Mouse (Mus musculus) kidney, embryonic 15.5 days (tissue): ENCODE results near the gene Capza1. TPM values are rescaled to one million over a fixed set of nuclear protein-coding genes. Genes with fewer than 3 reads are reported as not detected.

Experiments used
- ATAC-seq: fragments of 200-750 bp; cut with Nextera tagmentation; replicated peaks from 2 replicates; pipeline ENCODE4 v1.8.0; 2017; ENCODE audit warnings: moderate TSS enrichment; ENCODE audit not compliant: low FRiP score
- H3K27ac ChIP-seq: fragments of 300-500 bp; sonication (generic); 2 replicates; pipeline ENCODE4 v1.5.1; 2015; ENCODE audit warnings: mild to moderate bottlenecking, inconsistent platforms
- H3K27me3 ChIP-seq: fragments of 300-500 bp; sonication (generic); 2 replicates; pipeline ENCODE4 v1.6.1; 2015; ENCODE audit warnings: inconsistent platforms
- H3K36me3 ChIP-seq: fragments of 300-500 bp; sonication (generic); 2 replicates; pipeline ENCODE4 v1.6.1; 2015; ENCODE audit warnings: inconsistent platforms
- H3K4me1 ChIP-seq: fragments of 300-500 bp; sonication (generic); 2 replicates; pipeline ENCODE4 v1.6.1; 2015; ENCODE audit warnings: inconsistent platforms
- H3K4me2 ChIP-seq: fragments of 300-500 bp; sonication (generic); 2 replicates; pipeline ENCODE4 v1.6.1; 2015; ENCODE audit warnings: moderate library complexity, mild to moderate bottlenecking, inconsistent platforms
- H3K4me3 ChIP-seq: fragments of 300-500 bp; sonication (generic); replicated peaks from 2 replicates; pipeline ENCODE4 v1.5.1; 2015; ENCODE audit warnings: mild to moderate bottlenecking, inconsistent platforms
- H3K9ac ChIP-seq: fragments of 300-500 bp; sonication (generic); 2 replicates; pipeline ENCODE4 v1.6.1; 2015; ENCODE audit warnings: mild to moderate bottlenecking, inconsistent platforms
- H3K9me3 ChIP-seq: fragments of 300-500 bp; sonication (generic); replicated peaks from 2 replicates; pipeline ENCODE4 v1.6.1; 2016; ENCODE audit warnings: inconsistent platforms
- WGBS: fragments of 180-500 bp; shearing (Covaris S2); methylation state at CpG from one replicate; pipeline ENCODE4 v1.1.7; 2015; ENCODE audit warnings: mixed read lengths; 5-methylcytosine and 5-hydroxymethylcytosine counted together
- polyA plus RNA-seq: library from polyadenylated mRNA; unstranded; fragments of >200 nt; fragmentation: Nextera tagmentation; extraction: Ambion mirVana; gene quantifications from 2 replicates; pipeline ENCODE4 v1.2.1, GENCODE M21; 2015

Capza1 gene
- polyA plus RNA-seq, 1 experiment from 2014 or later: 180 TPM

- Histone ChIP-seq H3K9me3 (no peaks in the 10 kb centered on the region), H3K4me1 (peaks cover 2% of the 10 kb centered on the region), H3K4me3 (no peak overlapping the region), H3K27me3 (no peaks in the 10 kb centered on the region), H3K27ac (no peak overlapping the region), H3K36me3 (peaks cover 23% of the 10 kb centered on the region), H3K4me2 (no peak overlapping the region), H3K9ac (no peak overlapping the region)
- 69% methylated on average over 1 of the region's 1 CpGs for WGBS
- ATAC-seq: no peak
These were observed 8.2 kb downstream of the Capza1 start for GRCm38 (mm10) chr3:104856106-104856505.

- ATAC-seq: no peak
- Histone ChIP-seq H3K9me3 (no peaks in the 10 kb centered on the region), H3K27ac (no peak overlapping the region), H3K4me3 (no peak overlapping the region), H3K36me3 (peaks cover 26% of the 10 kb centered on the region), H3K27me3 (no peaks in the 10 kb centered on the region), H3K9ac (no peak overlapping the region), H3K4me2 (no peak overlapping the region), H3K4me1 (no peaks in the 10 kb centered on the region)
These were observed 9.4 kb downstream of the Capza1 start for GRCm38 (mm10) chr3:104854866-104855265.

- WGBS: 81% methylated on average over 1 of the region's 1 CpGs
- no peak for ATAC-seq
- H3K4me2 ChIP-seq: no peak overlapping the region
- H3K9me3 ChIP-seq: no peaks in the 10 kb centered on the region
- no peaks in the 10 kb centered on the region for H3K4me1 ChIP-seq
- no peak overlapping the region for H3K4me3 ChIP-seq
- H3K36me3 ChIP-seq: peaks cover 25% of the 10 kb centered on the region
- no peak overlapping the region for H3K27ac ChIP-seq
- no peak overlapping the region for H3K9ac ChIP-seq
- no peaks in the 10 kb centered on the region for H3K27me3 ChIP-seq
These were observed 9.8 kb downstream of the Capza1 start for GRCm38 (mm10) chr3:104854465-104854864.

- H3K9me3 ChIP-seq: no peaks in the 10 kb centered on the region
- no peaks in the 10 kb centered on the region for H3K4me1 ChIP-seq
- no peaks in the 10 kb centered on the region for H3K27me3 ChIP-seq
- no peak overlapping the region for H3K27ac ChIP-seq
- ATAC-seq: no peak
- H3K4me3 ChIP-seq: no peak overlapping the region
- H3K36me3 ChIP-seq: peaks cover 43% of the 10 kb centered on the region
- H3K9ac ChIP-seq: no peak overlapping the region
- no peak overlapping the region for H3K4me2 ChIP-seq
- WGBS: 86% methylated on average over 4 of the region's 4 CpGs
These were observed 17.7 kb downstream of the Capza1 start for GRCm38 (mm10) chr3:104846601-104847000.

GRCm38 (mm10) chr3:104841049-104841448 is 23.3 kb downstream of the Capza1 start:
- Histone ChIP-seq H3K4me2 (no peak overlapping the region), H3K27me3 (no peaks in the 10 kb centered on the region), H3K4me3 (no peak overlapping the region), H3K27ac (no peak overlapping the region), H3K9me3 (no peaks in the 10 kb centered on the region), H3K36me3 (peaks cover 73% of the 10 kb centered on the region), H3K4me1 (no peaks in the 10 kb centered on the region), H3K9ac (no peak overlapping the region)
- 93% methylated on average over 5 of the region's 5 CpGs for WGBS
- ATAC-seq: no peak

GRCm38 (mm10) chr3:104835797-104836196 is 28.5 kb downstream of the Capza1 start:
- no peaks in the 10 kb centered on the region for H3K27me3 ChIP-seq
- WGBS: 90% methylated on average over 3 of the region's 3 CpGs
- H3K4me2 ChIP-seq: no peak overlapping the region
- ATAC-seq: no peak
- no peak overlapping the region for H3K9ac ChIP-seq
- H3K36me3 ChIP-seq: peaks cover 81% of the 10 kb centered on the region
- no peaks in the 10 kb centered on the region for H3K4me1 ChIP-seq
- no peaks in the 10 kb centered on the region for H3K9me3 ChIP-seq
- H3K4me3 ChIP-seq: no peak overlapping the region
- H3K27ac ChIP-seq: no peak overlapping the region

- no peaks in the 10 kb centered on the region for H3K27me3 ChIP-seq
- WGBS: 80% methylated on average over 3 of the region's 3 CpGs
- no peak overlapping the region for H3K27ac ChIP-seq
- no peak overlapping the region for H3K4me2 ChIP-seq
- H3K9ac ChIP-seq: no peak overlapping the region
- no peak overlapping the region for H3K4me3 ChIP-seq
- H3K36me3 ChIP-seq: peaks cover 48% of the 10 kb centered on the region
- ATAC-seq: no peak
- peaks cover 9% of the 10 kb centered on the region for H3K4me1 ChIP-seq
- no peaks in the 10 kb centered on the region for H3K9me3 ChIP-seq
These were observed 41.9 kb downstream of the Capza1 start for GRCm38 (mm10) chr3:104822413-104822812.

GRCm38 (mm10) chr3:104820426-104820825 is 43.9 kb downstream of the Capza1 start:
- 44% methylated on average over 1 of the region's 1 CpGs for WGBS
- Histone ChIP-seq H3K27me3 (no peaks in the 10 kb centered on the region), H3K9me3 (no peaks in the 10 kb centered on the region), H3K4me1 (peaks cover 19% of the 10 kb centered on the region), H3K27ac (0 out of 2 replicates have a peak overlapping the region, but pooled peaks have one; percentile 28), H3K9ac (no peak overlapping the region), H3K4me3 (no peak overlapping the region), H3K36me3 (peaks cover 29% of the 10 kb centered on the region), H3K4me2 (no peak overlapping the region)
- ATAC-seq: no peak

GRCm38 (mm10) chr3:104818749-104819134 is 45.6 kb downstream of the Capza1 start:
- Histone ChIP-seq H3K4me2 (peak overlapping the region; percentile 69), H3K4me3 (peak overlapping the region; percentile 92), H3K9me3 (no peaks in the 10 kb centered on the region), H3K4me1 (peaks cover 20% of the 10 kb centered on the region), H3K36me3 (peaks cover 28% of the 10 kb centered on the region), H3K27me3 (no peaks in the 10 kb centered on the region), H3K27ac (peak overlapping the region; percentile 97), H3K9ac (peak overlapping the region; percentile 90; the same call in 1 of the 2 replicates)
- 1% methylated on average over 3 of the region's 3 CpGs for WGBS
- no peak; the same call in 1 of the 2 replicates for ATAC-seq

- Histone ChIP-seq H3K4me1 (peaks cover 20% of the 10 kb centered on the region), H3K4me3 (peak within 1 kb of the TSS; percentile 92), H3K9ac (peak within 1 kb of the TSS; percentile 90), H3K4me2 (peak within 1 kb of the TSS; percentile 69), H3K27me3 (no peaks in the 10 kb centered on the region), H3K36me3 (peaks cover 31% of the 10 kb centered on the region), H3K27ac (peak within 1 kb of the TSS; percentile 97), H3K9me3 (no peaks in the 10 kb centered on the region)
- WGBS: under 1% methylated on average over 40 of the region's 40 CpGs
- peak; percentile 95 for ATAC-seq
These were observed 46.1 kb downstream of the Capza1 start, which contains the start of gene Mov10 for GRCm38 (mm10) chr3:104817991-104818748. TSS of gene Mov10 (minus strand) at chr3:104818563.

- peak; percentile 73 for ATAC-seq
- under 1% methylated on average over 46 of the region's 46 CpGs for whole genome bisulfite sequencing
These were observed 46.8 kb downstream of the Capza1 start for GRCm38 (mm10) chr3:104817481-104817990.

GRCm38 (mm10) chr3:104816130-104816529 is 48.2 kb downstream of the Capza1 start:
- WGBS: 90% methylated on average over 7 of the region's 7 CpGs
- Histone ChIP-seq H3K4me3 (no peak overlapping the region), H3K4me2 (no peak overlapping the region; the same call in 1 of the 2 replicates)

More at GRCm38 (mm10) chr3:104817481-104817990, 46.8 kb downstream of the Capza1 start:
- peaks cover 28% of the 10 kb centered on the region for H3K36me3 ChIP-seq
- peak overlapping the region; percentile 69 for H3K4me2 ChIP-seq
- H3K27me3 ChIP-seq: no peaks in the 10 kb centered on the region
- peak overlapping the region; percentile 97 for H3K27ac ChIP-seq
- peak overlapping the region; percentile 90 for H3K9ac ChIP-seq
- no peaks in the 10 kb centered on the region for H3K9me3 ChIP-seq
- peak overlapping the region; percentile 92 for H3K4me3 ChIP-seq
- H3K4me1 ChIP-seq: peaks cover 20% of the 10 kb centered on the region

More at GRCm38 (mm10) chr3:104816130-104816529, 48.2 kb downstream of the Capza1 start:
- H3K9ac ChIP-seq: no peak overlapping the region
- no peak overlapping the region for H3K27ac ChIP-seq
- no peak for ATAC-seq
- H3K36me3 ChIP-seq: peaks cover 16% of the 10 kb centered on the region
- no peaks in the 10 kb centered on the region for H3K9me3 ChIP-seq
- H3K27me3 ChIP-seq: no peaks in the 10 kb centered on the region
- H3K4me1 ChIP-seq: peaks cover 30% of the 10 kb centered on the region
